Mouse (Mus musculus): ENCODE results near the gene Serpinb6c. TPM values are rescaled to one million over a fixed set of nuclear protein-coding genes. Genes with fewer than 3 reads are reported as not detected.
"Not testable (repeated sequence)": the region's sequence is repeated elsewhere in the genome, so short reads cannot be mapped to it uniquely, and the experiment has no call there.

Serpinb6c gene
- under 1 TPM in 1 of 2 experiments, not detected in 1; 0.40 TPM for total RNA-seq (2021)

DNA sequence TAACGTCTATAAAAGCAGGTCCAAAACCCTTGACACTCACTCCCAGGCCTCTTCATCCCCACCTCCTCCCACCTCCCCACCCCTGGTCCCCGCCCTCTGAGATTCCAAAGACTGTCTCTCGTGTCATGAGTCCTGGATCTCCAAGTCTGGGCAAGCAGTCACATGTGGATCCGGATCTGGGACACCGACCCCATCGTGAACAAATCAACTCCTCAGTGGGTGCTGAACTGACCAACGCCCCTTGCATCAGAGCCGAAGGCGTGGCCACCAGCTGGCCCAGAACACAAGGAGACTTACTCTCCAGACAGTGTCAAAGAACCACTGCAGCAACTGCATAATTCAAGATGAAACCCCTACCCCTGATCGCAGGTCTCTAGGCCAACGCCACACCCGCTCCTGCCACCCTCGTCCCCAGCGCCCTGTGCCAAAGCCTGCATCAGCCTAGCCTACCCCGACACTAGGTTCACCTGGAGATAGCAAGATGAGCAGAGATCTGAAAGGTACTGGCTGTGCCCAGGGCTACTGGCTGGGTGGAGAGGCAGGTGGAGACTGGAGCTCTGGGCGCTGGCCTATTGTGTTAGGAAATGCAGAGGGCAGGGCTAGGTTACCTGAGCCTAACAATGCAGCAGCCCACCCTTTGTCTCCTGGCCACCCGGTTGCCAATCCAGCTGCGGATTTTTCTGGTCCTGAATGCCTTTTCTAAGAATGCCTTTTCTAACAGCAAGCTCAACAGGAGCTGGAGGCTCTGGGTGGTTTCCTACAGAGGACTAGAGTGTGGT lies at the start of gene Serpinb6c:
Gene Serpinb6c, minus strand, starts transcription at position 533 of the 779 bp plus-strand sequence.
- DNase-seq: no peak
- intact Hi-C loops (cut with DNase I): no loop called here

DNA sequence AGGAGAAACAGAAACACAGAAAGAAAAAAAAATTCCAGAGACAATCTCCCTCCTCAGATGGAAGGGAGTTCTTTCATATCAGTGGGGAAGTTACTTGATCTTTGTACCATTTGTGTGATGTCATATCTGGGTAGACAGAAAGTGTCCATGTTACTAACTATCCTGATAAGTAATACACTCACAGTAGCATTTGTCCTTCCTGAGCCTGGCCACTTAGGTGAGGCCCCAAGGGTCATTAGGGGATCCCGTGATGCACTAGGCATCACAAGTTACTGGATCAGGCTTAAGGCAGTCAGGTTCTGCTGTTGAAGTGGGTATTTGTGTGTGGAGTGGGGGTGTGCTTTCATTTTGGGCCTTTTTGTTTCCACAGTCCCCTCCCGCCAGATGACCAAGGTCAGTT lies 47.4 kb upstream of the Serpinb6c start:
- intact Hi-C loops (cut with DNase I): no loop called here
- DNase-seq: no peak

DNA sequence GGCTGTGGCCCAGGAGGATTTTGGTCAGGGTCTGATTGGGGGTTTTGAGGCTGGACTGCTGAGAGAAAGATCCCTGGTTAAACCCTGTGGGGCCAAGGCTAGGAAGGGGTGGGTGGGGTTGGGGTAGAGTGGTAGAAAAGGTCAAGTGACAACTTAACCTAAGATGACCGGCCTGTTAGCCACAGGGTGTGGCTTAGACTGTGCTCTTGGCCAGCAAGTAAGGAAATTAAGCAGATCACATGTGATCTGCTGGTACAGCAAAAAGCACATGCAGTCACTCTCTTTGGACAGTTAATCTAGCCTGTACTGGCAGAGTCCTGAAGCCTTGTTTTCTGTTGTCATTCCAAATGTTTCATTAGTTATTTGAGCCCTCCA lies 46.6 kb upstream of the Serpinb6c start:
- DNase-seq: no peak
- intact Hi-C loops (cut with DNase I): no loop called here

DNA sequence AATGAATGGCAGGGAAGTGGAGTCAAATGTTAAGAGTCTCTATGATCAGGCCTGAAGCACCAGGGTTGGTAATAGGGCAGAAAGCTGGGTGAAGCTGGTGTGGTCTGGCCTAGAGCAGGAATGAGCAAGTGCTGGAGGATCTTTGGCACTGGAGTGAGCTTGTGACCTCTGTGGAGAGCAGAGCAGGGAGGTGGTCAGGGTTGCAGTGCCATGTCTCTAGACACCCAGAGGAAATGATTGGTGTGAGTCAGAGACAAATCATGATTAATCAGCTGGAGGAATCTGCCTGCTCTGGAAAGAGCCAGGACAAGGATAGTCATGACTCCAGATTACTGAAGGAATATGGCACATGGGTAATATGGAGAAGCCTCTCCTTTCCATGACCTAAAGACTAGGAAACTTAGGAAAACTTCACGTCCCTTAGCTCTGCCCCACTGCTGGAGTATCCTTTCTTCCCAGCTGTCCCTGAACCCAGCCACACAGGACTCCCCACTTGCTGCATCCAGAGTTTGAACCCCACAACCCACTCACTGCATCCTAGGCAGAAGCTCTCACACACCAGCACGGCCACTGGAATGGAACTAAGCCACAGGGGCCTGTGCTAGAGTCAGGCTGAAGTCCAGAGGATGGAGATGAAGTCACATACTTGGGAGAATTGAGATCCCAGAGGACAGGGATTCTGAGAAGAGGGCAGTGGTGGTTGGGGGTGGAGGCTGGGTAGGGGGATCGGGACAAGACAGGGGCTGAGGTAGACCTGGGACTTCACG lies 46.0 kb upstream of the Serpinb6c start:
- DNase-seq: no peak
- intact Hi-C loops (cut with DNase I): no loop called here

DNA sequence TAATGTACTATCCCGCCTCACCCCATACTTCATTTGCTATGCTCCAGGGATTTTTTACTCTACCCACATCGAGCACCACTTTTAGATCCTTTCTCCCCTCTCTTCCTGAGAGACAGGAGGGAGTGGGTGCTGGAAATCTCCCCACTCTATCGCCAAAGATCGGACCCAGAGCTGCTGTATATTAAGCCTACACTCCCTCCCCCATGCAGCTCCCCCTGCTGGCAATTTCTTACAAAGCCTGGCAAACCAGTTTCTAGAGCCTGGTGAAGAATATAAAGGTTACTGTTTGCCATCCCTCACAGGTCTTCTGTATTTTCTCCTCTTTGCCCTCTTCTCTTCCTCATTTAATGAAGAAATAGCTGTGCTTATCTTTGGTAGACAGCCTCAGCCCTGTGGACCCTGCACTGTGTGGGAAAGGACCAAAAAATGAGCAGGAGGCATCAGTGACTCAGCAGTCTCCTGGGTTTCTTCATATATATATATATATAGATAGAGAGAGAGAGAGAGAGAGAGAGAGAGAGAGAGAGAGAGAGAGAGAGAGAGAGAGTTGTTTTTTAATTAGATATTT lies 36.8 kb upstream of the Serpinb6c start:
- peak; percentile 17 for DNase-seq
- intact Hi-C loops (cut with DNase I): no loop called here

DNA sequence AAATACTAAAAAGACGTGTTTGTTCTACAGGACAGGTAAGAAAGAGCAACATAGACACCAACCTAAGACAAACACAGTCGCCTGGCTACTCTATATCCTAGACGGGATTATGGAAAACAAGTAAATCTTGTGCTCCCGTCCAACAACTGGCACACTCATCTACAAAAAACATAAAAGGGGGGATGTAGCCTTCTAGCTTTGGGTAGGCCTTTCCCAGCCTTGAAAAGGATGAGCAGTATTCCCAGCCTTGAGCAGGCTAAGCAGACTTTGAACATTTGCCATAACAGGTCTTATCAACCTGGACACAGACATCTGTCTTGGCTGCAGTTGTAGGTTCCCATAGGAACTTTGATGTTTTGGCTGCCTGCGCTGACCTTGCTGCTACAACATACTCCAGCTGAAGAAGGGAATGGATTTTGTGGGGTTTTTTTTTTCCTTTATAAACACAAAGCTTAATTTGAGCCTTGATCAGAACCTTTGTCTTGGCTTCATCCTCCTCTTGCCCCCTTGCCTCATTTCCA lies 35.8 kb upstream of the Serpinb6c start:
- DNase-seq: no peak
- intact Hi-C loops (cut with DNase I): no loop called here

DNA sequence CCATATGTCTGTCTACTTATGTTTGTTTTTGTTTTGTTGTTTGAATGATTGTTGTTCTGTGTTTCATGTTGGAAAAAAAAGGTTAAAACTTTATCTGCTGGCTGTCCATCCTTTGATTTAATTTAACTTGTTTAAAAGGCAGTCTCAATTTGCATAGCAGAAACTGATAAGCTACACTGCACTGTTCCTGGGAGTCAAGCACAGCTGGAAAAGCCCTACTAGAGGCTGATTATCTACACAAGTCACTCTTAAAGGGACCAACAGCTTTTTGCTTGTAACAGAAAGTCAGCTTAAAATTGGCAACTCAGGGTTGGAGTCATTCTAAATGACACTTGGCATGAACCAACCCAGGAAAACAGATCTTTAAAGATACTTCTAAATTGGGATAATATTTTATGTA lies 32.1 kb upstream of the Serpinb6c start:
- intact Hi-C loops (cut with DNase I): not testable (repeated sequence)

DNA sequence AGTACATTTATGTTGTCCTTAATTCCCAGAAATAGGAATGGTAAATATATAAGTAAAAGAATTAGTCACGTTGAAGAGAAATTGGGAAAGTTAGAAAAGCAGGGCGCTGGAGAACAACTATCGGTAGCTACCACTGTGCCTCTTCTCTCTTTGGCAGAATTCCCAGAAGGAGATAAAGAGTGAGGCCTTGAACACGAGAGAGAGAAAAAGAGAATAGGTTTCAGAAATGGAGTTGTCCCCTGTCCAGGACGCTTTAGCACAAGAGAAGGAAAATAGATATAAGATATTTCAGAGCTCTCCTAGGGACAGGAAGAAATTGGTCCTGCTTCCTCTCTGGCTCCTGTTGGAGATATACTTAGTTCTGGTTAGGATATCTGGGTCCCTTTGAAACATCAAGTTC lies 31.6 kb upstream of the Serpinb6c start:
- no peak for DNase-seq
- intact Hi-C loops (cut with DNase I): no loop called here

More for the DNA sequence above, 32.1 kb upstream of the Serpinb6c start:
- not testable (repeated sequence) for DNase-seq

DNA sequence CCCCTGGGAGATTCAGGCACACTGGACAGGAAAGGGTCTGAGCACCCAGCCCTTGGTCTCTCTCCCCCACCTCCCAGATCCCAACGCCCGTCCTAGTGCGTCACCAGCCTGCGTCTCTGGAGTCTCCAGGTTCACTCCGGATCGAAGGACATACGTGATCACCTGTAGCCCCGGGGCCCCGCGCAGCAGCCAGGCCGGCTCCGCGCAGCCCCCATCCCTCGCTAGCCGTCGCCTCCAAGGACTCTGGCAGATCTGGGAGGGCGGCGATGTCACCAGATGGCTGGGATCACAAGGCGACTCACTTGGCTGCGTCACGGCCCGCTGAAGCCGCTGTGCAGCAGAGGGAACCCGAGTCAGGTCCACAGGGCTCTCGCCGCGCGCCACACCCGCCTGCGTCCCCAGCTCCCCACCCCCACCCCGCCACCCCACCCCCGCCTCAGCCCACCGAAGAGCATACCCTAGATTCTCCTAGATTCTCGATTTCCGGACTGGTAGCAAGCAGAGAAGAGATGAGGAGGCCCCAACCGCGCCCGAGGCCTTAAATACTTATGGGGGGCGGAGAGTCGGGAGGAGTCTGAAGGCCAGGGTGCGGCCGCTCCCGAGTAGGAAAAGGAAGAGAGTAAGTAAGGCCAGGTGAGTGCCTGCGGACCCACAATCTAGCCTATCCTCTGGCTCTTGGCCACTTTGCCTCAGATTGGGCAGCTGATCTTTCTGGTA lies 30.1 kb upstream of the Serpinb6c start:
- intact Hi-C loops (cut with DNase I): no loop called here
- DNase-seq: peak; percentile 60

DNA sequence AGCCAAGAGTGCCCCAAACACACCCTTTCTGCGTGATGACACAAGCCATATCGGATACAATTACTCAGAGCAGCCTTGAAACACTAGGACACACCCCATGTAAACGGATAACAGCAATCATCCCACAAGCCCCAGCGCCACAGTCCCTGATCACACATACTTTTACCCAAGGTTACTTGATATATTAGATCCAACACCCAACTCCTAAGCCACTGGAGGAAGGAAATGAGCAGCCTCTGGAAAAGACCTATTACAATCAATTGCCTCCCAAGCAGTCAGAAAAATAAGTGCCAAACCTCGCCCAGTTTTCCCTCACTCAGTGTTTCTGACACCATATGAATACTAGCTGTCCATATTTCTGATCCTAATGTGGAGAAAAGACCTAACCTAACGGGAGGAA lies 29.2 kb upstream of the Serpinb6c start:
- intact Hi-C loops (cut with DNase I): no loop called here
- no peak for DNase-seq

DNA sequence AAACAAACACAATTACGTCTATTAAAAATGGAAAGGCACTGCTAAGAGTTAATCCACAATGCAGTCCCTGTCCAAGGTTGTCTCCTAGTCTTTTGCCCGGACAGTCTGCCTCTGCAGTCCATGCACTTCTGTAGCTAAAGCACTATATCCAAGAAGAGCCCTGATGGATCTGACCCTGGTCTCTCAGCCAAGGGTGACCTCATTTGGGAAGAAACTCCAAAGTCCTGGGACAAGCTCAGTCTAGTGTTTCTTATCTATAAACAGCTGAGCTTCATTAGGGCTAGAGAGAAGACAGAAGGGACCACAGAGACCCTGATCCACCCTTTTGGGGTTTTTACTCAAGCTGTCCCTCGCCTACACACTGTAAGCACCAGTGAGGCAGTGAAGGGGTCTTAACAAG lies 25.4 kb upstream of the Serpinb6c start:
- intact Hi-C loops (cut with DNase I): no loop called here
- no peak for DNase-seq

DNA sequence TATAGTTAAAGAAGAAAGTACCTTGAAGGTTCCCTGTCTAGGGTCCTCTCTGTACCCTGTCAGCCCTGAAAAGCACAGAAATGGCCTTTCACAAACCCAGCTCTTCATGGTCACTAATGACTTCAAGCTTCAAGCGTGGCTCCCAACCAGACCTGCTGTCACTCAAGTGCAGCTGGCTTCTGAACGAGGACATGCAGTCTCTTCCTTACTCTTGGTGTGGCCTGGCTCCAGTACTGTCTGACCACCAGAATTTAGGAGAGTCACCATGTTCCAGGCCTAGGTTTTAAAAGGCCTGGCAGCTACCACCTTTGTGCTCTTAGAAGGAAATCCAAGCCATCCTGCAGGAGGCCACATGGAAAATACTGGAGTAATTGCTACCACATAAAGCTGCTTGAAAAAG lies 24.8 kb upstream of the Serpinb6c start:
- intact Hi-C loops (cut with DNase I): no loop called here
- DNase-seq: no peak

DNA sequence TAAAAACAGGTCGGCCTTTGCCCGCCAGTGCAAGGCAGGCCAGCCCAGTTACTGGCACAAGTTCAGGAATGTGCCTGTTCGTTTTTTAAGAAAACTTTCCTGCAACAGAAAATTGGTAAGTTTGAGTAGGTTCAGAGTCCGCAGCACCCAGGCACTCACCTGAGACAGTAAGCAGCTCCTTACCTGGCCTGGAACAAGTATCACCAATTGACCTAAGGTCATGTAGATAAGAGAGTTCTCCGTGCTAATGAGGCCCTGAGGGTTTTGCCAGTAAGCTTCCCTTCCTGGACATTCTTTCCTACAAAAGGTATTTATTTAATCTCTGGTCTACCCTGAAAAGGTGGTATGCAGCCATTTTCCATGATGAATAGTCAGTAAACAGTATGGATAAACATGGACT lies 16.2 kb upstream of the Serpinb6c start:
- intact Hi-C loops (cut with DNase I): no loop called here

DNA sequence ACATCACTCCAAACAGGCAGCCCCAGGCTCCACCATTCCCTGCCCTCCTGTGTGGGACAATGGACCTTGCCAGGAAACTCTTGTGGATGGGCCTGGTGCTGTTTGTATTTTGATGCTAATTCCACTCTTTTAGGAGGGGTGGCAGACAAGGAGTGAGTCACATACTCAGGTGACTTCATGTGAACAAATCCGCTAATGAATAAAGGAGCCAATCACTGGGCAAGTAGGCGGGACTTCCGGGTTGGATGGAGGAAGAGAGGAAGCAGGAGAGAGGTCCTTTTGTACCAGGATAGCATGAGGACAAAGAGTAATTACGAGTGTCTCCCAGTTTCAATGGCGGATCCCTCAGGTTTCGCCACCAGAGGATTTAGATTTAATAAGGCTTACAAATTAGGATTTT lies 15.5 kb upstream of the Serpinb6c start:
- no peak for DNase-seq
- intact Hi-C loops (cut with DNase I): no loop called here

More for the DNA sequence above, 16.2 kb upstream of the Serpinb6c start:
- no peak for DNase-seq

DNA sequence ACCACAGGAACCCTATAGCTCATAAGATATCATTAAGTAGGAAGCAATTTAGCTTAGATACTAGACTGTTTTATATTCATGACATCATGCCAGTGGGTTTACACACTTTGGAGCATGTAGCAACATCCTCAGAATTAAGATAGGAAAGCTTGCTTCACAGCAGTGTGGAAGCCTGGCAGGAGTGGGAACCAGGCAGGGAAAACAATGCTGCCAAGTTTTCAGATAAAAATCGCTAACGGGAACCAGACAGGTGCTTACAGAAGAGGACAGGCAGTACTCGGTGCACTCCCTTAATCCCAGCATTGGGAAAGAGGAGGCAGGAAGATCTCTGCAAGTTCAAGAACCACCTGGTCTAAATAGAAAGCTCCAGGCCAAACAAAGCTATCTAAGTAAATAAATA lies 1.3 kb upstream of the Serpinb6c start:
- intact Hi-C loops (cut with DNase I): no loop called here
- no peak for DNase-seq

DNA sequence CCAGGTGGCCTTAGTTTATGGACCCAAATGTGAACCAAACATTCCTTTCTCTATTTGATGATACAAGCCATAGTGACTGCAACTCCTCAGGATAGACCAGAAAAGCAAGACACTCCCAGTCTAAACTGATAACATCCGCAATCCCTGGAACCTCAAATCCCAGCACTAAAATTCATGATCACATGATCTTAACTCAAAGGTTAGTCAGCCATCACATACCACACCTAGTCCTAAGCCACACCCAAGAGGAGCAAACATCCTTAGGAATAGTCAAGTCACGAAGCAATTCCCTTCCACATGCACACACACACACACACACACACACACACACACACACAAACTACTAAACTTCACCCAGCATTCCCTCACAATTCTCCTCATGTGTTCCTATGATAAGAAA lies 2.2 kb downstream of the Serpinb6c start:
- intact Hi-C loops (cut with DNase I): no loop called here
- DNase-seq: no peak

DNA sequence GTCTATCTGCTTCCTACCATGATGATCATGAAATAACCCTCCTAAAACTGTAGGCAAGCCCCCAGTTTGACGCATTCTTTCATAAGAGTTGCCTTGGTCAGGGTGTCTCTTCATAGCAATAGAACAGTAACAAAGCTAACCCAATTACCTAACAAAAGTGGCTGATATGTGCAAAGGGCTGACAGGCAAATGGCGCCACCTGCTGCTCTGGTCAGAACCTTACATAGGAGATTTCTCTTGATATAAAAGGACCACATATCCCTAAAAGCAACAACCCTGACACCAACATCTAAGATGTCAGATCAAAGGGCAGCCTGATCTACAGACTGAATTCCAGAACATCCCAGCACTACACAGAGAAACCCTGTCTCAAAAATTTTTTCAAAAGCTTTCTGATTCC lies 11.3 kb downstream of the Serpinb6c start:
- intact Hi-C loops (cut with DNase I): no loop called here
- DNase-seq: peak; percentile 40

DNA sequence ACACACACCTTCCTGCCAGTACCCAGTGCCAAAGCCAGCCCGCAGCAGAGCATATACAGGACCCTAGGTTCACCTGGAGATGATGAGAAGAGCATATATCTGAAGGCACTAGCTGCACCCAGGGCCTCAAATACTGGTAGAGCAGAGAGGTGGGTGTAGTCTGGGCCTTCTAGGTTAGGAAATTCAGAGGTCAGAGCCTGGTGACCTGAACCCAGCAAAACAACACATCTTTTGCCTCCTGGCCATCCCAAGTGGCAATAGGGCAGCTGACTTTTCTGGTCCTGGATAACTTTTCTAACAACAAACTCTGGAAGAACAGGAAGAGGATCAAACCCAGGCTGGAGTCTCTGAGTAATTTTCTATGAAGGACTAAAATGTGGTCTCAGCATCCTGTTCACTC lies 62.2 kb downstream of the Serpinb6c start, which contains the start of gene Serpinb6e:
Gene Serpinb6e, minus strand, starts transcription at position 101 of the 400 bp plus-strand sequence.
- intact Hi-C loops (cut with DNase I): no loop called here
- DNase-seq: no peak

DNA sequence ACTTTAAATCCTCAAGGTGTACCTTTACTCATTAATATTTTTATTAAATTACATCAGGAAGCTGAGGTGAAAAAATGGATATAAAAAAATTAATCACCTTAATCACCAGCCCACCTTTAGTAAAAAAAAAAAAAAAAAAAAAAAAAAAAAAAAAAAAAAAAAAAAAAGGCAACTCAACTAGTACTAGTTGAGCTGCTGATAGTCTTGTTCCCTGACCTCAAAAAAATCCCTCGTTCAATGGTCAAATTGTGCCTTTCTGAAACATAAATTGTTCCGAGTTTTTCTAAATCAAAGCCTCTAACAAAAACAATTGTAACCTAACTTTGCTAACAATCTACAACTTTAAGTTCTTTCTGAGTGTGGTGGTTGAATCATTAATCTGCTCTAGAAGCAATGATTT lies 74.8 kb downstream of the Serpinb6c start:
- intact Hi-C loops (cut with DNase I): no loop called here
- DNase-seq: no peak
